Mouse (Mus musculus) spleen, adult 2 months (tissue): ENCODE results near the gene Cecr2. TPM values are rescaled to one million over a fixed set of nuclear protein-coding genes. Genes with fewer than 3 reads are reported as not detected.

Source experiments
- DNase-seq, 2 experiments: peaks; one replicate each; pipeline versions ENCODE4 v3.0.0 to v3.0.0-alpha.2; 2012 to 2021; ENCODE audit warnings: low spot score in 2 of 2, low read depth in 1 of 2
- H3K27ac ChIP-seq: fragments of 200-500 bp; 2 replicates; pipeline ENCODE4 v1.5.1; 2012; ENCODE audit warnings: low read length, inconsistent platforms; ENCODE audit not compliant: insufficient read depth
- H3K27me3 ChIP-seq: fragments of 200-500 bp; 2 replicates; pipeline ENCODE4 v1.6.1; 2012; ENCODE audit warnings: mild to moderate bottlenecking, moderate library complexity, low read length, inconsistent platforms; ENCODE audit not compliant: control insufficient read depth, insufficient read depth
- H3K36me3 ChIP-seq: fragments of 200-500 bp; 2 replicates; pipeline ENCODE4 v1.6.1; 2012; ENCODE audit warnings: mild to moderate bottlenecking, low read length, inconsistent platforms; ENCODE audit not compliant: control insufficient read depth, insufficient read depth
- H3K4me1 ChIP-seq: fragments of 200-500 bp; 2 replicates; pipeline ENCODE4 v1.6.1; 2011; ENCODE audit warnings: inconsistent platforms; ENCODE audit not compliant: control insufficient read depth, insufficient read depth, insufficient read length
- H3K4me3 ChIP-seq: fragments of 200-500 bp; 2 replicates; pipeline ENCODE4 v1.5.1; 2011; ENCODE audit warnings: mild to moderate bottlenecking, inconsistent platforms; ENCODE audit not compliant: insufficient read depth, insufficient read length; ENCODE audit errors: extremely low read depth
- CTCF ChIP-seq: fragments of 200-500 bp; IDR thresholded peaks from 2 replicates; pipeline ENCODE4 v1.5.1; 2011; ENCODE audit warnings: mild to moderate bottlenecking, inconsistent platforms; ENCODE audit not compliant: insufficient read depth, insufficient read length, insufficient replicate concordance; ENCODE audit errors: extremely low read depth
- POLR2A ChIP-seq: fragments of 200-500 bp; IDR thresholded peaks from 2 replicates; pipeline ENCODE4 v1.6.1; 2011; ENCODE audit warnings: low read depth, low read length, inconsistent platforms
- WGBS: fragments of 180-500 bp; shearing (Covaris S2); methylation state at CpG from one replicate; pipeline ENCODE4 v1.1.7; 2018; 5-methylcytosine and 5-hydroxymethylcytosine counted together
- polyA plus RNA-seq: library from polyadenylated mRNA; depleted of rRNA; stranded (reverse); fragments of >200 nt; gene quantifications from 2 replicates; pipeline ENCODE4 v1.2.3, GENCODE M21; 2012; rRNA removed

Gene Cecr2
- 9.1 and 13.1 TPM in 2 replicates for polyA plus RNA-seq

DNA sequence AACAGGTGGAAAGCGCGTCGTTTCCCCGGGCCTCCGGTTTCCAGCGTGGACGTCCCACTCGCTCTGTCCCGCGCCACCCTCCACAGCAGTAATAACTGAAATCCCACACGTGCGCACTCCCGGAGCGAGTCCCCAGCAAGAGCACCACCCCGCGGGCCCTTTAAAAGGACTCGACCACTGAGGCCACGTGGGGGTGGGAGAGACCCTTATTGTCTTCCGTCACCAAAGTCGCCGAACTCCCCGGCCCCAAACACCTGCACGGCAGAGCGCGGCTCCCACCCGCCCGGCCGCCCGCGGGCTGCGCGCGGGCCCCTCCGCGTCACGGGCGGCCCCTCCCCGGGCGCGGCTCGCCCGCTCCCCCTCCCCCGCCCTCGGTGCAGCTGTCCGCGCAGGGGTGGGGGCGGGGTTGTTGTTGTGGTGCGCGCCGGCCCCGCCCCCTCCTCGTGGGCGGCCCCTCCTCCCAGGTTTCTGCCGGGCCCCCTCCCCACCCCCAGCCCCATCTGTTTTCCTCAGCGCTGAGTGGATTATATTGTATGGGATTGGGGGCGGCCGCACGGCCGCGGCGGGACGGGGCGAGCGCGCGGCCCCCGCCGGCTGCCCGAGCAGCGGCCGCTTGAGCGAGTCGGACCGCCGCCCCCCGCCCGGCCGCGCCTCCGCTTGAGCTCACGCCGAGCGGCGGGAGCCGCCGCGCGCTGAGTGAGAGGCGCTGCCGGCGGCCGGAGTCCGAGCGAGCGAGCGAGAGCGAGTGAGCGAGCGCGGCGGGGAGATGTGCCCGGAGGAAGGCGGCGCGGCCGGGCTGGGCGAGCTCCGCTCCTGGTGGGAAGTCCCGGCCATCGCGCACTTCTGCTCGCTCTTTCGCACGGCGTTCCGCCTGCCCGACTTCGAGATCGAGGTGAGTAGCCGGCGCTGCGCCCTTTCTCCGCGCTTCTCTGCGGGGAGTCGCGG, at the start of gene Cecr2:
Gene Cecr2, plus strand, starts transcription at position 554 of the 945 bp plus-strand sequence.
- Histone ChIP-seq H3K4me1 (peaks cover 6% of the 10 kb centered on the region), H3K36me3 (no peaks in the 10 kb centered on the region), H3K27ac (peak within 1 kb of the TSS; percentile 83), H3K27me3 (peaks cover 3% of the 10 kb centered on the region), H3K4me3 (peak within 1 kb of the TSS; percentile 68)
- 1% methylated on average over 111 of the region's 127 CpGs for WGBS
- TF ChIP-seq POLR2A, result no peak
- no peak for TF ChIP-seq CTCF
- DNase-seq, result peak; percentile 49 to 64

- no peak for TF ChIP-seq CTCF
- no peak for TF ChIP-seq POLR2A
- Histone ChIP-seq H3K27me3 (no peaks in the 10 kb centered on the region), H3K4me1 (peaks cover 14% of the 10 kb centered on the region), H3K4me3 (no peak overlapping the region), H3K27ac (no peak overlapping the region), H3K36me3 (no peaks in the 10 kb centered on the region)
- 65% methylated on average over 5 of the region's 5 CpGs for WGBS
- DNase-seq, result no peak
Measured at GRCm38 (mm10) chr6:120617586-120617985, 48.6 kb upstream of the Cecr2 start.

GRCm38 (mm10) chr6:120618518-120619402, 47.4 kb upstream of the Cecr2 start:
- Histone ChIP-seq H3K27ac (peak overlapping the region; percentile 41), H3K4me3 (no peak overlapping the region), H3K36me3 (no peaks in the 10 kb centered on the region), H3K27me3 (no peaks in the 10 kb centered on the region), H3K4me1 (peaks cover 14% of the 10 kb centered on the region)
- peak in 1 of 2 experiments; percentile 18 for DNase-seq
- WGBS, result 36% methylated on average over 4 of the region's 4 CpGs
- no peak for TF ChIP-seq CTCF
- no peak for TF ChIP-seq POLR2A

DNA sequence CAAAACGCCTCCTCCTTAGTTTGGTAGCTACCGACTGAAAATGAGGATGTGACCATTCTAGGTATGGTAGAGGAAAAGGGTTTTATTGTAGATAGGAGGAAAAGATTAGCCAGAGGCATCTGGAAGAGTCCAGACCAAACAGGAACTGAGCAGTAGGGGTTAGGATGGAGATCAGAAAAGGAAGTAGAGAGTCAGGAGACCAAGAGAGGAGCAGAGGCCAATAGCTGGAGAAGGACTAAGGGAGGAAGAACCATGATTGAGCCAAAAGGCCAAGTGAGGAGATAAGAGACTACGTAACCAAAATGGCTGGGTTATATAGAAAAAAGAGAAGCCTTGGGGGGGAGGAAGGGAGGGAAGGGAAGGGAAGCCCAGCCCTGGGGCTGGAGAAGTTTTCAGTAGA, 46.0 kb upstream of the Cecr2 start:
- Histone ChIP-seq H3K36me3 (no peaks in the 10 kb centered on the region), H3K27me3 (no peaks in the 10 kb centered on the region), H3K4me3 (no peak overlapping the region), H3K4me1 (peaks cover 14% of the 10 kb centered on the region), H3K27ac (no peak overlapping the region)
- 62% methylated on average over 3 of the region's 3 CpGs for whole genome bisulfite sequencing
- no peak for TF ChIP-seq POLR2A
- no peak for TF ChIP-seq CTCF
- DNase-seq, result no peak

GRCm38 (mm10) chr6:120625081-120625480, 41.1 kb upstream of the Cecr2 start:
- no peak overlapping the region for H3K4me3 ChIP-seq
- no peak for TF ChIP-seq POLR2A
- TF ChIP-seq CTCF, result no peak
- H3K27ac ChIP-seq, result no peak overlapping the region
- H3K27me3 ChIP-seq, result no peaks in the 10 kb centered on the region
- H3K36me3 ChIP-seq, result no peaks in the 10 kb centered on the region
- H3K4me1 ChIP-seq, result no peaks in the 10 kb centered on the region
- WGBS, result 58% methylated on average over 8 of the region's 8 CpGs
- DNase-seq, result no peak

DNA sequence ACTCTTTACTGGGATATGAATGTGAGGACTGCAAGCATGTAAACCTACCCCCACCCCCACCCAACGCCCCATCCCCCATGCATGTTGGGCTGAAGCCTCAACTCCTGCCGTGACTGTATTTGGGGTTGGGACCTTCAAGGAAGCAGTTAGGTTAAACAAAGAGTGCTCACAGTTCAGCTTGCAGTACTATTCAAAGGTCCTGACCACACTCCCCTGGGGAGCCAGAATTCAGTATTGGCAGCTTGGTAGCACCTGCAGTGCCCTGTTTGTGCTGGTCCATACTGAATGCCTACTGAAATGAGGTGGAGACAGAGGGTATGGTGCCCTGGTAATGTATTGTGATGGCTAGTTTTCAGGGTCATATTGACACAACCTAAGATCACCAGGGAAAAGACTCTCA, 39.1 kb upstream of the Cecr2 start:
- Histone ChIP-seq H3K36me3 (no peaks in the 10 kb centered on the region), H3K4me3 (no peak overlapping the region), H3K27me3 (no peaks in the 10 kb centered on the region), H3K27ac (no peak overlapping the region), H3K4me1 (no peaks in the 10 kb centered on the region)
- DNase-seq, result no peak
- WGBS, result 24% methylated on average over 2 of the region's 2 CpGs
- no peak for TF ChIP-seq CTCF
- TF ChIP-seq POLR2A, result no peak
